35 mouse cellular contexts compared by ENCODE assay signal in genomic region chr9:38744619-38745315, GRCm38 (mm10). TPM values are rescaled to one million over a fixed set of nuclear protein-coding genes. Genes with fewer than 3 reads are reported as not detected.
DNase-seq lines count a peak whose midpoint lies in the region; ATAC-seq and TF ChIP-seq lines count a peak whose summit lies in the region.
"Had no signal": no experiment of that assay in that cellular context is flagged by ENCODE, and none has a peak within 500 bp of the region (broad histone marks: within the 10 kb centered on the region; RNA-seq: fewer than 3 reads in every experiment).

No protein-coding gene starts in this region.

- peak; percentile 82 for ATAC-seq in G1E (ENCODE audit: extremely low read depth, insufficient number of reproducible peaks, low FRiP score, poor library complexity, severe bottlenecking)
- ATAC-seq in liver, embryonic 11.5 days (replicated peaks; ENCODE audit: low FRiP score) = peak; percentile 98
- ATAC-seq in liver, postnatal 0 days = peak; percentile 96
- ATAC-seq in monocyte, adult 5-6 weeks (replicated peaks; ENCODE audit: insufficient number of reproducible peaks, low FRiP score, low TSS enrichment, poor library complexity, severe bottlenecking) = no peak
- ATAC-seq: activated CD4-positive, CD25-positive, alpha-beta regulatory T cell, adult 4 months; CD4-positive, CD25-positive, alpha-beta regulatory T cell, adult 4 months; forebrain, embryonic 14.5 days; midbrain, embryonic 13.5 days had no signal

- no peak for DNase-seq in G1E (ENCODE audit: low spot score)
- DNase-seq in c-Kit-positive CD71-positive TER-119-negative erythroid progenitor cells, embryonic 14.5 days (ENCODE audit: low read depth) = peak; percentile 15
- no peak for DNase-seq in liver, embryonic 11.5 days (ENCODE audit: low spot score)
- no peak for DNase-seq in liver, postnatal 0 days
- DNase-seq in cerebellum, adult 8-10 months = no peak
- DNase-seq in left cerebral cortex, adult 2 months (ENCODE audit: extremely low spot score in 1 of 2, low spot score in 2 of 2) = no peak
- DNase-seq: adrenal gland, postnatal 10 days; cerebellum, postnatal 14 days; gastrocnemius, adult 2 months; kidney, adult 8-10 months; kidney, postnatal 14 days; lung, adult 18-20 months; lung, postnatal 14 days; right cerebral cortex, postnatal 14 days; thymus, adult 18-20 months; thymus, postnatal 36 days had no signal

- no peak overlapping the region for H3K9ac ChIP-seq in liver, embryonic 11.5 days (ENCODE audit: low read depth, low read length)
- H3K9ac ChIP-seq in liver, postnatal 0 days (replicated peaks) = no peak overlapping the region
- H3K9ac ChIP-seq: embryonic facial prominence, embryonic 13.5 days; heart, embryonic 15.5 days; hindbrain, embryonic 15.5 days; midbrain, embryonic 13.5 days had no signal

- no peaks in the 10 kb centered on the region for H3K9me3 ChIP-seq in G1E (replicated peaks)
- no peaks in the 10 kb centered on the region for H3K9me3 ChIP-seq in liver, embryonic 11.5 days (ENCODE audit: control insufficient read depth, low read length)
- H3K9me3 ChIP-seq in liver, postnatal 0 days (ENCODE audit: low read length) = no peaks in the 10 kb centered on the region
- H3K9me3 ChIP-seq: embryonic facial prominence, embryonic 13.5 days; heart, embryonic 15.5 days; hindbrain, embryonic 15.5 days; midbrain, embryonic 13.5 days had no signal

- H3K4me1 ChIP-seq in G1E (ENCODE audit: insufficient read depth, low read depth, low read length) = no peaks in the 10 kb centered on the region
- no peaks in the 10 kb centered on the region for H3K4me1 ChIP-seq in liver, embryonic 11.5 days (replicated peaks; ENCODE audit: control insufficient read depth, insufficient read depth, low read length)
- no peaks in the 10 kb centered on the region for H3K4me1 ChIP-seq in liver, postnatal 0 days (ENCODE audit: insufficient read depth)
- H3K4me1 ChIP-seq: embryonic facial prominence, embryonic 13.5 days; heart, embryonic 15.5 days; hindbrain, embryonic 15.5 days; midbrain, embryonic 13.5 days had no signal

- no peak overlapping the region for H3K27ac ChIP-seq in liver, embryonic 11.5 days (ENCODE audit: low read depth, low read length)
- H3K27ac ChIP-seq in liver, postnatal 0 days (ENCODE audit: low read depth) = no peak overlapping the region
- H3K27ac ChIP-seq in left cerebral cortex, adult 2 months = no peak overlapping the region
- H3K27ac ChIP-seq: embryonic facial prominence, embryonic 13.5 days; gastrocnemius, adult 2 months; heart, embryonic 15.5 days; hindbrain, embryonic 15.5 days; midbrain, embryonic 13.5 days had no signal

- intact Hi-C loops in left cerebral cortex, adult 2 months (cut with DNase I) = no loop called here

- no peaks in the 10 kb centered on the region for H3K27me3 ChIP-seq in G1E (ENCODE audit: insufficient read depth, low read length)
- H3K27me3 ChIP-seq in liver, embryonic 11.5 days (replicated peaks; ENCODE audit: control insufficient read depth, insufficient read depth, low read length) = no peaks in the 10 kb centered on the region
- H3K27me3 ChIP-seq in liver, postnatal 0 days (ENCODE audit: insufficient read depth, low read length) = no peaks in the 10 kb centered on the region
- H3K27me3 ChIP-seq: embryonic facial prominence, embryonic 13.5 days; heart, embryonic 15.5 days; hindbrain, embryonic 15.5 days; midbrain, embryonic 13.5 days had no signal

- no peak for TF ChIP-seq CTCF in G1E (IDR thresholded peaks at IDR 0.05; ENCODE audit: low read depth, low read length)
- no peak for TF ChIP-seq CTCF in liver, postnatal 0 days (IDR thresholded peaks at IDR 0.05; ENCODE audit: low read depth)
- TF ChIP-seq CTCF in left cerebral cortex, adult 2 months (IDR thresholded peaks at IDR 0.05) = no peak

- 77% methylated on average over 4 of the region's 4 CpGs for WGBS in liver, embryonic 11.5 days
- WGBS in liver, postnatal 0 days (ENCODE audit: insufficient replicate concordance) = 69% methylated on average over 4 of the region's 4 CpGs

- H3K4me3 ChIP-seq in G1E (ENCODE audit: low read depth, low read length) = no peak overlapping the region
- no peak overlapping the region for H3K4me3 ChIP-seq in liver, embryonic 11.5 days (ENCODE audit: low read depth, low read length)
- no peak overlapping the region for H3K4me3 ChIP-seq in liver, postnatal 0 days (ENCODE audit: low read depth, low read length)
- H3K4me3 ChIP-seq in left cerebral cortex, adult 2 months = no peak overlapping the region
- H3K4me3 ChIP-seq: embryonic facial prominence, embryonic 13.5 days; gastrocnemius, adult 2 months; heart, embryonic 15.5 days; hindbrain, embryonic 15.5 days; midbrain, embryonic 13.5 days had no signal

- H3K4me2 ChIP-seq in liver, embryonic 11.5 days = no peak overlapping the region
- no peak overlapping the region for H3K4me2 ChIP-seq in liver, postnatal 0 days (ENCODE audit: low read depth, low read length)
- H3K4me2 ChIP-seq: embryonic facial prominence, embryonic 13.5 days; heart, embryonic 15.5 days; hindbrain, embryonic 15.5 days; midbrain, embryonic 13.5 days had no signal

- TF ChIP-seq EP300 in liver, postnatal 0 days (IDR thresholded peaks at IDR 0.05; ENCODE audit: low read depth) = peak; percentile 73

- peaks cover 2% of the 10 kb centered on the region for H3K36me3 ChIP-seq in G1E (replicated peaks)
- H3K36me3 ChIP-seq in liver, embryonic 11.5 days (ENCODE audit: control insufficient read depth, insufficient read depth, low read length) = no peaks in the 10 kb centered on the region
- H3K36me3 ChIP-seq in liver, postnatal 0 days (replicated peaks; ENCODE audit: insufficient read depth, low read length) = 0 out of 2 replicates have a peak, but pooled peaks cover 4% of the 10 kb centered on the region
- H3K36me3 ChIP-seq: heart, embryonic 15.5 days; hindbrain, embryonic 15.5 days; midbrain, embryonic 13.5 days had no signal

RNA-seq across cellular contexts. Expression of gene Olfr920, which starts 7.3 kb away (rescaled TPM):
- 0.15 TPM in 1 of 2 replicates, not detected in the other for total RNA-seq in G1E (2014; fragmentation: Nextera tagmentation)
- 0.11 and 0.12 TPM in 2 replicates for total RNA-seq in G1E (2017)
- not detected in 2 replicates for polyA plus RNA-seq in G1E (2012)
- polyA plus RNA-seq in liver, embryonic 11.5 days (2014; fragmentation: Nextera tagmentation; extraction: Ambion mirVana) = not detected in 2 replicates
- 0.05 TPM in 2 replicates for polyA plus RNA-seq in liver, postnatal 0 days (2015; fragmentation: Nextera tagmentation; extraction: Ambion mirVana)
- total RNA-seq in left cerebral cortex, adult 2 months (2021) = not detected
- 0.19 to 1.4 TPM (median 0.53 TPM) in 3 replicates for total RNA-seq in monocyte, adult 5-6 weeks (2017)
- total RNA-seq: left cerebral cortex, postnatal 10 days had no signal
- polyA plus RNA-seq: embryonic facial prominence, embryonic 13.5 days; forebrain, embryonic 14.5 days; heart, embryonic 15.5 days; hindbrain, embryonic 15.5 days; limb, embryonic 11.5 days; midbrain, embryonic 13.5 days; neural tube, embryonic 11.5 days had no signal

RNA-seq across cellular contexts. Expression of gene Vwa5a, which starts 26.7 kb away (rescaled TPM):
- total RNA-seq in G1E (2014; fragmentation: Nextera tagmentation) (26.8 and 31.5 TPM in 2 replicates), G1E (2017) (62.4 and 66.0 TPM in 2 replicates)
- polyA plus RNA-seq in G1E (2012) = 0.41 and 0.47 TPM in 2 replicates
- polyA plus RNA-seq in liver, embryonic 11.5 days (2014; fragmentation: Nextera tagmentation; extraction: Ambion mirVana) = 11.1 and 11.4 TPM in 2 replicates
- 6.1 and 8.0 TPM in 2 replicates for polyA plus RNA-seq in liver, postnatal 0 days (2015; fragmentation: Nextera tagmentation; extraction: Ambion mirVana)
- total RNA-seq in left cerebral cortex, adult 2 months (2021) = 1 to 10 TPM; 7.6 to 9.1 TPM
- 29.2 to 35.0 TPM (median 33.1 TPM) in 3 replicates for total RNA-seq in monocyte, adult 5-6 weeks (2017)

RNA-seq across cellular contexts. Expression of gene Olfr921, which starts 28.1 kb away (rescaled TPM):
- not detected in 2 replicates for total RNA-seq in G1E (2014; fragmentation: Nextera tagmentation)
- total RNA-seq in G1E (2017) = 0.06 and 0.27 TPM in 2 replicates
- polyA plus RNA-seq in G1E (2012) = not detected in 2 replicates
- not detected in 2 replicates for polyA plus RNA-seq in liver, embryonic 11.5 days (2014; fragmentation: Nextera tagmentation; extraction: Ambion mirVana)
- not detected in 2 replicates for polyA plus RNA-seq in liver, postnatal 0 days (2015; fragmentation: Nextera tagmentation; extraction: Ambion mirVana)
- total RNA-seq in left cerebral cortex, adult 2 months (2021) = not detected
- total RNA-seq in monocyte, adult 5-6 weeks (2017) = not detected in 3 replicates
- total RNA-seq: adrenal gland, postnatal 10 days; gastrocnemius, adult 2 months; gastrocnemius, postnatal 4 days; heart, adult 8-10 months; hematopoietic stem cell, adult 5-6 weeks; layer of hippocampus, adult 18-20 months; layer of hippocampus, postnatal 25 days; left cerebral cortex, postnatal 10 days had no signal
- polyA plus RNA-seq: activated CD4-positive, CD25-positive, alpha-beta regulatory T cell, adult 4 months; CD4-positive, CD25-positive, alpha-beta regulatory T cell, adult 4 months; embryonic facial prominence, embryonic 13.5 days; forebrain, embryonic 14.5 days; heart, embryonic 15.5 days; hindbrain, embryonic 15.5 days; intestine, embryonic 14.5 days; limb, embryonic 11.5 days; midbrain, embryonic 13.5 days; neural tube, embryonic 11.5 days had no signal

RNA-seq across cellular contexts. Expression of gene Olfr919, which starts 41.3 kb away (rescaled TPM):
- not detected in 2 replicates for total RNA-seq in G1E (2014; fragmentation: Nextera tagmentation)
- not detected in 2 replicates for total RNA-seq in G1E (2017)
- polyA plus RNA-seq in G1E (2012) = not detected in 2 replicates
- not detected in 2 replicates for polyA plus RNA-seq in liver, embryonic 11.5 days (2014; fragmentation: Nextera tagmentation; extraction: Ambion mirVana)
- not detected in 2 replicates for polyA plus RNA-seq in liver, postnatal 0 days (2015; fragmentation: Nextera tagmentation; extraction: Ambion mirVana)
- total RNA-seq in left cerebral cortex, adult 2 months (2021) = not detected
- total RNA-seq in monocyte, adult 5-6 weeks (2017) = not detected in 3 replicates
- total RNA-seq: adrenal gland, postnatal 10 days; gastrocnemius, adult 2 months; gastrocnemius, postnatal 4 days; heart, adult 8-10 months; hematopoietic stem cell, adult 5-6 weeks; layer of hippocampus, adult 18-20 months; layer of hippocampus, postnatal 25 days; left cerebral cortex, postnatal 10 days; megakaryocyte, adult 5-6 weeks had no signal
- polyA plus RNA-seq: activated CD4-positive, CD25-positive, alpha-beta regulatory T cell, adult 4 months; CD4-positive, CD25-positive, alpha-beta regulatory T cell, adult 4 months; embryonic facial prominence, embryonic 13.5 days; forebrain, embryonic 14.5 days; frontal cortex, adult 2 months; heart, embryonic 15.5 days; hindbrain, embryonic 15.5 days; intestine, embryonic 14.5 days; limb, embryonic 11.5 days; midbrain, embryonic 13.5 days; neural tube, embryonic 11.5 days had no signal
